ENCODE assay signal across 8 mouse cellular contexts in the genomic region with DNA sequence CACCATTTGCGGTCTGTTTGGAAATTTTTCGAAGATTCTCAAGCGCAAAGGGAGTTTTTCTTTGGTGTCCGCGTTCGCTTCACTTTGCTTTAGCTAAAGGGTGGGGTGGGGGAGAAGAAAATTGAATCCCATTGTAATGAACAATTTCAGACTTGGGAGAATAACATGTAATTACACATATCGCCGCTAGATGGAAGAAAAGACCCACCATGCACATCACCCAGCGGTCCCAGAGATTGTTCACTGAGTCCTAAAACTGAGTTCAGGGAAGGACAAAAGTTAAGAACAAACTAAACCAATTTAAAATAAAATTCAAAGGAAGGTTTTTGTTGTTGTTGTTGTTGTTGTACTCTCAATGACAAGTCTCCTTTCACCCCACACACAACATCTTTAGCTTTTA.
A peak's percentile ranks its signal among the peaks of the same experiment; 100 is the strongest.
DNase-seq lines count a peak whose midpoint lies in the region.

No protein-coding gene starts in this region.

- intact Hi-C loops in left cerebral cortex, postnatal 14 days (cut with DNase I): loop anchor here (2.0 kb wide), 1 partner anchor 821 kb away; no protein-coding TSS in a partner anchor

- DNase-seq in left cerebral cortex, postnatal 14 days (ENCODE audit: low spot score in 2 of 2): peak; percentile 38 to 41
- no peak for DNase-seq in left cerebral cortex, adult 8-10 months (ENCODE audit: low spot score in 2 of 2)
- peak; percentile 22 for DNase-seq in MEL-GATA-1-ER (ENCODE audit: extremely low read depth, low read depth)
- DNase-seq in embryo, embryonic 10.5 days (ENCODE audit: low spot score): peak; percentile 72
- peak; percentile 31 for DNase-seq in induced T-regulatory cell, adult 2 months (ENCODE audit: low read depth)
- peak; percentile 62 for DNase-seq in retina, postnatal 1 day
- DNase-seq in thymus, postnatal 25 days: no peak
- DNase-seq in urinary bladder, adult 2 months (ENCODE audit: low spot score): no peak

Comparison
In these comparisons a context has a peak if more than half of its experiments do, and no peak if none do; other contexts are left out.
1. DNase-seq: peak in left cerebral cortex, postnatal 14 days (2 of 2), MEL-GATA-1-ER (single experiment), embryo, embryonic 10.5 days (single experiment), induced T-regulatory cell, adult 2 months (single experiment) and retina, postnatal 1 day (single experiment); none in left cerebral cortex, adult 8-10 months (0 of 2), thymus, postnatal 25 days (single experiment) and urinary bladder, adult 2 months (single experiment).